Mouse (Mus musculus): Measurements from ENCODE around the gene Copa.
A peak's percentile ranks its signal among the peaks of the same experiment; 100 is the strongest.

Copa gene

GRCm38 (mm10) chr1:172124572-172124971 lies 42.2 kb downstream of the Copa start:
- peaks cover 53% of the 10 kb centered on the region for H3K36me3 ChIP-seq (ENCODE audit: insufficient read depth, low read length)
- H3K27me3 ChIP-seq (ENCODE audit: insufficient read depth, low read length): no peaks in the 10 kb centered on the region
- TF ChIP-seq POU5F1 (IDR thresholded peaks at IDR 0.05; ENCODE audit: borderline replicate concordance, low read length) (no peak), CTCF (conservative IDR thresholded peaks at IDR 0.05; ENCODE audit: low read length) (no peak), NANOG (IDR thresholded peaks at IDR 0.05; ENCODE audit: borderline replicate concordance, low read length) (no peak)
- H3K4me3 ChIP-seq (replicated peaks; ENCODE audit: low read length): no peak overlapping the region
- no peaks in the 10 kb centered on the region for H3K9me3 ChIP-seq (ENCODE audit: low read length)
- peaks cover 27% of the 10 kb centered on the region for H3K4me1 ChIP-seq (replicated peaks; ENCODE audit: low read depth, low read length)

GRCm38 (mm10) chr1:172126376-172127347 lies 44.3 kb downstream of the Copa start, which contains the start of gene Pex19:
Gene Pex19 (plus strand): TSS chr1:172126755.
- H3K36me3 ChIP-seq (ENCODE audit: insufficient read depth, low read length): peaks cover 52% of the 10 kb centered on the region
- H3K9me3 ChIP-seq (ENCODE audit: low read length): no peaks in the 10 kb centered on the region
- TF ChIP-seq POU5F1 (IDR thresholded peaks at IDR 0.05; ENCODE audit: borderline replicate concordance, low read length) (no peak), NANOG (IDR thresholded peaks at IDR 0.05; ENCODE audit: borderline replicate concordance, low read length) (no peak), CTCF (conservative IDR thresholded peaks at IDR 0.05; ENCODE audit: low read length) (no peak)
- no peaks in the 10 kb centered on the region for H3K27me3 ChIP-seq (ENCODE audit: insufficient read depth, low read length)
- H3K4me3 ChIP-seq (replicated peaks; ENCODE audit: low read length): peak within 1 kb of the TSS; percentile 96
- H3K4me1 ChIP-seq (replicated peaks; ENCODE audit: low read depth, low read length): peaks cover 31% of the 10 kb centered on the region

- Histone ChIP-seq H3K4me1 (replicated peaks; ENCODE audit: low read depth, low read length) (peaks cover 31% of the 10 kb centered on the region), H3K36me3 (ENCODE audit: insufficient read depth, low read length) (peaks cover 52% of the 10 kb centered on the region), H3K9me3 (ENCODE audit: low read length) (no peaks in the 10 kb centered on the region), H3K4me3 (replicated peaks; ENCODE audit: low read length) (peak overlapping the region; percentile 96), H3K27me3 (ENCODE audit: insufficient read depth, low read length) (no peaks in the 10 kb centered on the region)
- TF ChIP-seq NANOG (IDR thresholded peaks at IDR 0.05; ENCODE audit: borderline replicate concordance, low read length) (no peak), POU5F1 (IDR thresholded peaks at IDR 0.05; ENCODE audit: borderline replicate concordance, low read length) (no peak), CTCF (conservative IDR thresholded peaks at IDR 0.05; ENCODE audit: low read length) (no peak)
Observed at GRCm38 (mm10) chr1:172127487-172127886, 45.2 kb downstream of the Copa start.

GRCm38 (mm10) chr1:172128563-172128962 lies 46.2 kb downstream of the Copa start:
- Histone ChIP-seq H3K4me3 (replicated peaks; ENCODE audit: low read length) (peak overlapping the region; percentile 37; the same call in 1 of the 2 replicates), H3K27me3 (ENCODE audit: insufficient read depth, low read length) (no peaks in the 10 kb centered on the region), H3K4me1 (replicated peaks; ENCODE audit: low read depth, low read length) (peaks cover 40% of the 10 kb centered on the region), H3K9me3 (ENCODE audit: low read length) (no peaks in the 10 kb centered on the region), H3K36me3 (ENCODE audit: insufficient read depth, low read length) (peaks cover 52% of the 10 kb centered on the region)
- TF ChIP-seq NANOG (IDR thresholded peaks at IDR 0.05; ENCODE audit: borderline replicate concordance, low read length) (no peak), CTCF (conservative IDR thresholded peaks at IDR 0.05; ENCODE audit: low read length) (no peak), POU5F1 (IDR thresholded peaks at IDR 0.05; ENCODE audit: borderline replicate concordance, low read length) (no peak)

- Histone ChIP-seq H3K27me3 (ENCODE audit: insufficient read depth, low read length) (no peaks in the 10 kb centered on the region), H3K36me3 (ENCODE audit: insufficient read depth, low read length) (peaks cover 57% of the 10 kb centered on the region), H3K4me3 (replicated peaks; ENCODE audit: low read length) (no peak overlapping the region), H3K4me1 (replicated peaks; ENCODE audit: low read depth, low read length) (peaks cover 44% of the 10 kb centered on the region), H3K9me3 (ENCODE audit: low read length) (no peaks in the 10 kb centered on the region)
- TF ChIP-seq CTCF (conservative IDR thresholded peaks at IDR 0.05; ENCODE audit: low read length) (peak; percentile 22), POU5F1 (IDR thresholded peaks at IDR 0.05; ENCODE audit: borderline replicate concordance, low read length) (no peak)
Observed at GRCm38 (mm10) chr1:172129108-172129507, 46.8 kb downstream of the Copa start.

- Histone ChIP-seq H3K9me3 (ENCODE audit: low read length) (no peaks in the 10 kb centered on the region), H3K27me3 (ENCODE audit: insufficient read depth, low read length) (no peaks in the 10 kb centered on the region), H3K36me3 (ENCODE audit: insufficient read depth, low read length) (peaks cover 64% of the 10 kb centered on the region), H3K4me1 (replicated peaks; ENCODE audit: low read depth, low read length) (peaks cover 49% of the 10 kb centered on the region), H3K4me3 (replicated peaks; ENCODE audit: low read length) (no peak overlapping the region)
- TF ChIP-seq CTCF (conservative IDR thresholded peaks at IDR 0.05; ENCODE audit: low read length) (no peak), NANOG (IDR thresholded peaks at IDR 0.05; ENCODE audit: borderline replicate concordance, low read length) (no peak), POU5F1 (IDR thresholded peaks at IDR 0.05; ENCODE audit: borderline replicate concordance, low read length) (no peak)
Observed at GRCm38 (mm10) chr1:172129780-172130179, 47.5 kb downstream of the Copa start.

GRCm38 (mm10) chr1:172132319-172132718 lies 50.0 kb downstream of the Copa start:
- no peaks in the 10 kb centered on the region for H3K27me3 ChIP-seq (ENCODE audit: insufficient read depth, low read length)
- peaks cover 42% of the 10 kb centered on the region for H3K4me1 ChIP-seq (replicated peaks; ENCODE audit: low read depth, low read length)
- no peak overlapping the region for H3K4me3 ChIP-seq (replicated peaks; ENCODE audit: low read length)
- peaks cover 80% of the 10 kb centered on the region for H3K36me3 ChIP-seq (ENCODE audit: insufficient read depth, low read length)
- H3K9me3 ChIP-seq (ENCODE audit: low read length): no peaks in the 10 kb centered on the region
- TF ChIP-seq NANOG (IDR thresholded peaks at IDR 0.05; ENCODE audit: borderline replicate concordance, low read length): no peak
- TF ChIP-seq CTCF (conservative IDR thresholded peaks at IDR 0.05; ENCODE audit: low read length): no peak
- no peak for TF ChIP-seq POU5F1 (IDR thresholded peaks at IDR 0.05; ENCODE audit: borderline replicate concordance, low read length)

- Histone ChIP-seq H3K27me3 (ENCODE audit: insufficient read depth, low read length) (no peaks in the 10 kb centered on the region), H3K4me3 (replicated peaks; ENCODE audit: low read length) (no peak overlapping the region), H3K9me3 (ENCODE audit: low read length) (no peaks in the 10 kb centered on the region), H3K4me1 (replicated peaks; ENCODE audit: low read depth, low read length) (peaks cover 31% of the 10 kb centered on the region), H3K36me3 (ENCODE audit: insufficient read depth, low read length) (peaks cover 81% of the 10 kb centered on the region)
- no peak for TF ChIP-seq POU5F1 (IDR thresholded peaks at IDR 0.05; ENCODE audit: borderline replicate concordance, low read length)
- no peak for TF ChIP-seq NANOG (IDR thresholded peaks at IDR 0.05; ENCODE audit: borderline replicate concordance, low read length)
- no peak for TF ChIP-seq CTCF (conservative IDR thresholded peaks at IDR 0.05; ENCODE audit: low read length)
Observed at GRCm38 (mm10) chr1:172133535-172133934, 51.2 kb downstream of the Copa start.

Data from E14TG2a.4 (cell line).